Mouse (Mus musculus) forebrain, postnatal 0 days (tissue): ENCODE results near the gene Gm49369. TPM values are rescaled to one million over a fixed set of nuclear protein-coding genes. Genes with fewer than 3 reads are reported as not detected.

Experiments used
- ATAC-seq: fragments of 200-750 bp; cut with Nextera tagmentation; 2 replicates; pipeline ENCODE4 v1.8.0; 2017; ENCODE audit warnings: mild to moderate bottlenecking, moderate library complexity
- DNase-seq: peaks from one replicate; pipeline ENCODE4 v3.0.0-alpha.2; 2015
- H3K27ac ChIP-seq: fragments of 300-500 bp; sonication (generic); 2 replicates; pipeline ENCODE4 v1.5.1; 2014; ENCODE audit warnings: low read depth, mild to moderate bottlenecking, antibody characterized with exemption, low read length, moderate library complexity, mixed read lengths
- H3K27me3 ChIP-seq: fragments of 300-500 bp; sonication (generic); 2 replicates; pipeline ENCODE4 v1.6.1; 2014; ENCODE audit warnings: mild to moderate bottlenecking, low read length, mixed read lengths; ENCODE audit not compliant: insufficient read depth
- H3K36me3 ChIP-seq: fragments of 300-500 bp; sonication (generic); 2 replicates; pipeline ENCODE4 v1.6.1; 2014; ENCODE audit warnings: mild to moderate bottlenecking, moderate library complexity; ENCODE audit not compliant: insufficient read depth
- H3K4me1 ChIP-seq: fragments of 300-500 bp; sonication (generic); 2 replicates; pipeline ENCODE4 v1.6.1; 2014; ENCODE audit warnings: antibody characterized with exemption; ENCODE audit not compliant: insufficient read depth
- H3K4me2 ChIP-seq: fragments of 300-500 bp; sonication (generic); 2 replicates; pipeline ENCODE4 v1.6.1; 2014; ENCODE audit warnings: low read depth, mild to moderate bottlenecking, moderate library complexity
- H3K4me3 ChIP-seq: fragments of 300-500 bp; sonication (generic); 2 replicates; pipeline ENCODE4 v1.5.1; 2014; ENCODE audit warnings: low read depth, low read length, mixed read lengths
- H3K9ac ChIP-seq: fragments of 300-500 bp; sonication (generic); 2 replicates; pipeline ENCODE4 v1.6.1; 2014; ENCODE audit warnings: mild to moderate bottlenecking
- H3K9me3 ChIP-seq: fragments of 300-500 bp; sonication (generic); 2 replicates; pipeline ENCODE4 v1.6.1; 2016; ENCODE audit warnings: low read length
- CTCF ChIP-seq: sonication (generic); IDR thresholded peaks from 2 replicates; pipeline ENCODE4 v1.5.1; 2016; ENCODE audit warnings: antibody characterized with exemption, control low read depth, low read depth
- WGBS: fragments of 180-500 bp; shearing (Covaris S2); extraction: QIAGEN DNeasy Blood & Tissue Kit; methylation state at CpG from one replicate; pipeline ENCODE4 v1.1.7; 2014; 5-methylcytosine and 5-hydroxymethylcytosine counted together
- polyA plus RNA-seq: library from polyadenylated mRNA; unstranded; fragments of >200 nt; fragmentation: Nextera tagmentation; extraction: Ambion mirVana; gene quantifications from 2 replicates; pipeline ENCODE4 v1.2.1, GENCODE M21; 2015
- total RNA-seq: library from RNA; depleted of rRNA; stranded (reverse); fragments of >200 nt; gene quantifications from 2 replicates; pipeline ENCODE4 v1.2.3, GENCODE M21; 2014

Gene Gm49369
- total and polyA plus RNA-seq, 2 experiments from 2014 or later, result 21.2 TPM; not detected in 1

GRCm38 (mm10) chr7:142359129-142359528, 23.3 kb downstream of the Gm49369 start:
- 77% methylated on average over 8 of the region's 8 CpGs for WGBS
- Histone ChIP-seq H3K27ac (no peak overlapping the region), H3K9ac (no peak overlapping the region), H3K4me2 (no peak overlapping the region), H3K9me3 (no peaks in the 10 kb centered on the region), H3K36me3 (no peaks in the 10 kb centered on the region), H3K4me1 (no peaks in the 10 kb centered on the region), H3K4me3 (no peak overlapping the region), H3K27me3 (no peaks in the 10 kb centered on the region)
- ATAC-seq (no peak), DNase-seq (no peak)
- TF ChIP-seq CTCF, result no peak

- TF ChIP-seq CTCF, result no peak
- H3K9me3 ChIP-seq, result no peaks in the 10 kb centered on the region
- H3K4me2 ChIP-seq, result no peak overlapping the region
- ATAC-seq (no peak), DNase-seq (no peak)
- H3K27ac ChIP-seq, result no peak overlapping the region
- WGBS, result 85% methylated on average over 3 of the region's 3 CpGs
- H3K9ac ChIP-seq, result no peak overlapping the region
- H3K4me3 ChIP-seq, result no peak overlapping the region
- no peaks in the 10 kb centered on the region for H3K36me3 ChIP-seq
- H3K27me3 ChIP-seq, result no peaks in the 10 kb centered on the region
- H3K4me1 ChIP-seq, result no peaks in the 10 kb centered on the region
These were observed 24.9 kb downstream of the Gm49369 start for GRCm38 (mm10) chr7:142357566-142357965.

- no peaks in the 10 kb centered on the region for H3K36me3 ChIP-seq
- H3K27ac ChIP-seq, result no peak overlapping the region
- H3K4me2 ChIP-seq, result no peak overlapping the region
- 82% methylated on average over 8 of the region's 8 CpGs for WGBS
- DNase-seq, result no peak
- no peak for ATAC-seq
- H3K4me3 ChIP-seq, result no peak overlapping the region
- H3K4me1 ChIP-seq, result peaks cover 4% of the 10 kb centered on the region
- no peaks in the 10 kb centered on the region for H3K9me3 ChIP-seq
- H3K27me3 ChIP-seq, result no peaks in the 10 kb centered on the region
- no peak for TF ChIP-seq CTCF
- no peak overlapping the region for H3K9ac ChIP-seq
These were observed 27.7 kb downstream of the Gm49369 start for GRCm38 (mm10) chr7:142354661-142355233.

DNA sequence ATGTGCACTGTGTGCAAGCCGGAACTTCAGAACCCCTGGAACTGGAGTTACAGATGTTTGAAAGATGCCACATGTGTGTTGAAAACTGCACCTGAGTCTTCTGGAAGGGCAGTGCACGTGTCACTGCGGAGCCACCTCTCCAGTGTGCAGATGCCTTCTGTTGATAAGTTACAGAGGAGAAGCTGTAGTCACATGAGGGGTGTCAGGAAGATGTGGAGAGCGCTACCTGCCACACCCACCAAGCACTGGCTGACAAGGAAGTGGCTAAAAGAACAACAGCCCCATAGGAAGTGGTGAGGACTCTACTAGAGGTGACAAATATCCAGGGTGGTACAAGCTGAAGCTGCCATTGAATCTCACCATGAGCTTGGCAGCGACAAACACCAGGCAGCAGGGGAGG, 28.6 kb downstream of the Gm49369 start:
- TF ChIP-seq CTCF, result no peak
- Histone ChIP-seq H3K9ac (no peak overlapping the region), H3K4me1 (peaks cover 4% of the 10 kb centered on the region), H3K36me3 (no peaks in the 10 kb centered on the region), H3K27ac (no peak overlapping the region), H3K27me3 (no peaks in the 10 kb centered on the region), H3K4me2 (no peak overlapping the region), H3K4me3 (no peak overlapping the region), H3K9me3 (no peaks in the 10 kb centered on the region)
- WGBS, result 76% methylated on average over 5 of the region's 5 CpGs
- DNase-seq (no peak), ATAC-seq (no peak)

DNA sequence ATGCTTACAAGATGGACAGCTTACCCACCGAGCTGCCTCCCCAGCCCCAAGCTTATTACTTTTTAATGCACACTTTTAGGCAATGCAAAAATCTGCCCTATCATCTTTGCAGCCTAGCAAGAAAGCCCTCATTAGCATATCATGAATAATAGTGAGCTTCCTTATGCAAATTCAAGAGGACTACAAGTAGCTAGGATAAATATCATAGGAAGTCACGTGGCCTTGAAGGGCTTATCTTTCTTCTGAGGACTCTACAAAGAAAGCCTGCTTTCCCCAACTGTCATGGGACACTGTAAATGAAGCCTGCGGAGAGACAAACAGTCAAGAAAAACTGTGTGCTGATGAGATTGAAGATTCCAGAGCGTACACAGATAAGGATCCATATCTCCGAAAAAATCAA, 30.9 kb downstream of the Gm49369 start:
- Histone ChIP-seq H3K4me2 (no peak overlapping the region), H3K27me3 (no peaks in the 10 kb centered on the region), H3K9ac (no peak overlapping the region), H3K27ac (no peak overlapping the region), H3K4me1 (peaks cover 4% of the 10 kb centered on the region), H3K36me3 (no peaks in the 10 kb centered on the region), H3K4me3 (no peak overlapping the region), H3K9me3 (no peaks in the 10 kb centered on the region)
- 52% methylated on average over 5 of the region's 5 CpGs for WGBS
- ATAC-seq (peak; percentile 23; the same call in 1 of the 2 replicates), DNase-seq (no peak)
- TF ChIP-seq CTCF, result no peak

- H3K27me3 ChIP-seq, result no peaks in the 10 kb centered on the region
- 0 out of 2 replicates have a peak overlapping the region, but pooled peaks have one; percentile 29 for H3K27ac ChIP-seq
- H3K36me3 ChIP-seq, result no peaks in the 10 kb centered on the region
- TF ChIP-seq CTCF, result no peak
- H3K4me1 ChIP-seq, result peaks cover 4% of the 10 kb centered on the region
- no peak overlapping the region for H3K4me2 ChIP-seq
- ATAC-seq (peak; percentile 96), DNase-seq (peak; percentile 73)
- WGBS, result 15% methylated on average over 9 of the region's 9 CpGs
- H3K9ac ChIP-seq, result peak overlapping the region; percentile 14; the same call in 1 of the 2 replicates
- H3K9me3 ChIP-seq, result no peaks in the 10 kb centered on the region
- H3K4me3 ChIP-seq, result no peak overlapping the region
These were observed 33.0 kb downstream of the Gm49369 start for GRCm38 (mm10) chr7:142349308-142349961.

DNA sequence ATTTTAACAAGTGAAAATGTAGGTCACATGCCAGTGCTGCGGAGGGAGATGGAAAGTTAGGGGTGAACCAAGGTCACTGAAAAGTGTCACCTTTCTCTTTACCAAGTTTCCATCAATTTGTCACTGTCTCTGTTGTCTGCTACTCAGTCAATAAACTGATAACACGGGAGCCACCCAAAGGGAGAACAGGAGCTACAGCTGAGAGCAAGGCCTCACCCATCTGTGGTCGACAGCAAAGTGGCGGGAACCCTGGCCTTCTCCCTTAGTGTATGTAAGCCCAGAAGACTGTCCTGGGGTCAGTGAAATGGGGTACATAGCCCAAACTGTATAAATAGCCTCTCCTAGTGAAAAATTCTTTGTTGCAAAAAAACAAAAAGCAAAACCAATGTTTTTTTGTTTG, 34.9 kb downstream of the Gm49369 start:
- Histone ChIP-seq H3K9ac (no peak overlapping the region), H3K4me2 (no peak overlapping the region), H3K27me3 (no peaks in the 10 kb centered on the region), H3K4me1 (peaks cover 4% of the 10 kb centered on the region), H3K27ac (no peak overlapping the region), H3K36me3 (no peaks in the 10 kb centered on the region), H3K9me3 (no peaks in the 10 kb centered on the region), H3K4me3 (no peak overlapping the region)
- no peak for ATAC-seq
- no peak for TF ChIP-seq CTCF
- DNase-seq, result no peak
- 91% methylated on average over 4 of the region's 4 CpGs for WGBS
